Mouse (Mus musculus) megakaryocyte, embryonic 14.5 days (primary cell): ENCODE measurements around the gene Slc12a5. TPM values are rescaled to one million over a fixed set of nuclear protein-coding genes. Genes with fewer than 3 reads are reported as not detected.

Source experiments
- H3K27me3 ChIP-seq: replicated peaks from 2 replicates; pipeline ENCODE3; 2012; ENCODE audit warnings: inconsistent platforms
- H3K36me3 ChIP-seq: replicated peaks from 2 replicates; pipeline ENCODE3; 2012; ENCODE audit warnings: low read length, inconsistent platforms, mixed read lengths
- H3K4me1 ChIP-seq: 2 replicates; pipeline ENCODE4 v1.6.1; 2012; ENCODE audit warnings: inconsistent platforms
- H3K4me3 ChIP-seq: replicated peaks from 2 replicates; pipeline ENCODE3; 2012; ENCODE audit warnings: moderate library complexity, mild to moderate bottlenecking, inconsistent platforms
- H3K9me3 ChIP-seq: 2 replicates; pipeline ENCODE4 v1.6.1; 2012; ENCODE audit warnings: inconsistent platforms
- FLI1 ChIP-seq: IDR thresholded peaks from 2 replicates; pipeline ENCODE4 v1.6.1; 2012; ENCODE audit warnings: low read length, inconsistent platforms, mixed read lengths
- GATA1 ChIP-seq: IDR thresholded peaks from 3 replicates; pipeline ENCODE4 v1.6.1; 2012; ENCODE audit warnings: mixed read lengths, low read length, inconsistent platforms, borderline replicate concordance
- polyA plus RNA-seq: library from polyadenylated mRNA; stranded (reverse); fragments of >175 nt; gene quantifications from 2 replicates; pipeline ENCODE4 v1.2.3, GENCODE M21; 2012; ENCODE audit warnings: low replicate concordance; ENCODE audit not compliant: insufficient read depth

Slc12a5 gene
- polyA plus RNA-seq, 1 experiment = 0.47 TPM

DNA sequence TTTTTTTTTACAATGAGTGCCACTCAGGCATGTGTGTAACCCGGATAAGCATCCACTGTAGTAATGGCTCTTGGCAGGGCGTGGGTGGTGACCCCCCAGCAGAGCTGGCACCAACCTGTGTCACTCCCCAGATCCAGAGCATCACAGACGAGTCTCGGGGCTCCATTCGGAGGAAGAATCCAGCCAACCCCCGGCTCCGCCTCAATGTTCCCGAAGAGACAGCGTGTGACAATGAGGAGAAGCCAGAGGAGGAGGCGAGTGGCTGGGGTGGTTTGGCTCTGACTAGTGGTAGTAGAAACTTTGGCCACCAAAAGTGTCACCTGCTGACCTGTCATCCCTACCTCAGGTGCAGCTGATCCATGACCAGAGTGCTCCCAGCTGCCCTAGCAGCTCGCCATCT is 35.4 kb downstream of the Slc12a5 start:
- H3K36me3 ChIP-seq = peaks cover 24% of the 10 kb centered on the region
- peaks cover 78% of the 10 kb centered on the region for H3K27me3 ChIP-seq

GRCm38 (mm10) chr2:164996848-164997720 is 36.5 kb downstream of the Slc12a5 start:
- peaks cover 35% of the 10 kb centered on the region for H3K36me3 ChIP-seq
- TF ChIP-seq FLI1 (no peak), GATA1 (no peak)
- no peak overlapping the region for H3K4me3 ChIP-seq
- H3K4me1 ChIP-seq = peaks cover 19% of the 10 kb centered on the region
- peaks cover 67% of the 10 kb centered on the region for H3K27me3 ChIP-seq
- H3K9me3 ChIP-seq = no peaks in the 10 kb centered on the region

More for the DNA sequence above, 35.4 kb downstream of the Slc12a5 start:
- TF ChIP-seq GATA1 = no peak
- TF ChIP-seq FLI1 = no peak
- Histone ChIP-seq H3K4me1 (peaks cover 22% of the 10 kb centered on the region), H3K4me3 (no peak overlapping the region), H3K9me3 (no peaks in the 10 kb centered on the region)

GRCm38 (mm10) chr2:164997721-164998428 is 37.3 kb downstream of the Slc12a5 start:
- peaks cover 19% of the 10 kb centered on the region for H3K4me1 ChIP-seq
- peaks cover 59% of the 10 kb centered on the region for H3K27me3 ChIP-seq
- H3K4me3 ChIP-seq = peak overlapping the region; percentile 23
- no peak for TF ChIP-seq FLI1
- TF ChIP-seq GATA1 = no peak
- peaks cover 43% of the 10 kb centered on the region for H3K36me3 ChIP-seq
- H3K9me3 ChIP-seq = no peaks in the 10 kb centered on the region

GRCm38 (mm10) chr2:165001958-165002357 is 41.4 kb downstream of the Slc12a5 start:
- Histone ChIP-seq H3K36me3 (peaks cover 84% of the 10 kb centered on the region), H3K4me1 (peaks cover 18% of the 10 kb centered on the region), H3K9me3 (no peaks in the 10 kb centered on the region), H3K27me3 (peaks cover 23% of the 10 kb centered on the region), H3K4me3 (no peak overlapping the region)
- no peak for TF ChIP-seq GATA1
- no peak for TF ChIP-seq FLI1

GRCm38 (mm10) chr2:165003108-165003507 is 42.5 kb downstream of the Slc12a5 start:
- TF ChIP-seq FLI1 (no peak), GATA1 (no peak)
- Histone ChIP-seq H3K36me3 (peaks cover 96% of the 10 kb centered on the region), H3K4me1 (peaks cover 8% of the 10 kb centered on the region), H3K27me3 (peaks cover 12% of the 10 kb centered on the region), H3K9me3 (no peaks in the 10 kb centered on the region), H3K4me3 (no peak overlapping the region)

GRCm38 (mm10) chr2:165004237-165004636 is 43.6 kb downstream of the Slc12a5 start:
- TF ChIP-seq FLI1 (no peak), GATA1 (no peak)
- H3K4me3 ChIP-seq = no peak overlapping the region
- H3K9me3 ChIP-seq = no peaks in the 10 kb centered on the region
- H3K36me3 ChIP-seq = peaks cover 100% of the 10 kb centered on the region
- peaks cover 2% of the 10 kb centered on the region for H3K27me3 ChIP-seq
- no peaks in the 10 kb centered on the region for H3K4me1 ChIP-seq

DNA sequence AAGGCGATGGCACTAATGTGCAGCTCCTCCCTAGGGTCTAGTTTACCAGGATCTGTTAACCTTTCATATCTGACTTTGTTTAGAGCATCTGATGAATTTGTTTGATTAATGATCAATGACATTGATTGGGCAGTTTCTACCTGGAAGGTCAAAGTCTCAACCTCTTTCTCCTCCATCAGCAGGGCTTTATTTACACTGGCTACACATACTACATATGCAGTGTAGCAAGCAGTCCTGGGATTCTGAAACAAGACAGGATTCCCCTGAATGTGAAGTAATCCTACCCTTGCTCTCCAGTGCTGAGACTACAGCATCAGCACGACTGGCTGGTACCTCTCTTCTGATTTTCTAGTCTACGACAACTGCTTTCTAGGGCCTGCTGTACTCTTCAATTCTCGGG is 46.2 kb downstream of the Slc12a5 start:
- Histone ChIP-seq H3K27me3 (no peaks in the 10 kb centered on the region), H3K4me3 (no peak overlapping the region), H3K9me3 (no peaks in the 10 kb centered on the region), H3K4me1 (no peaks in the 10 kb centered on the region), H3K36me3 (peaks cover 99% of the 10 kb centered on the region)
- no peak for TF ChIP-seq FLI1
- TF ChIP-seq GATA1 = no peak

DNA sequence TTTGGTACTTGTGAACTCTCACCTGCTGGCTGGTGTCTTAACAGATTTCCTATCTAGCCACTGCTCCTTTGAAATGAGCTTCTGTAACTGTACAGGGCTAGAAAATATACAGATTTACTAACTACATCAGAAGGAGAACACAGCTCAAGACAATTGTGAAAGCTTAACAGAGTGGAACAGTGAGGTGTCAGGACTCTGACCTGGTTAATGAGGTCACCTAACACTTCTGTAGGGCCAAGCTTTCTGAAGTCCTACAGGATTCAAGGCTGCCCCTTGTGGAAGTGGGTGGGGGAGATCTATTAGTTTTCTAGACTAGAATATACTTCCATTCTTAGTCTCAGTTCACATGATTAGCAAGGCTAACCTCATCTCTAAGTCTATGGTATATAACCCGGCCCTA is 47.4 kb downstream of the Slc12a5 start:
- H3K4me1 ChIP-seq = no peaks in the 10 kb centered on the region
- TF ChIP-seq GATA1 (no peak), FLI1 (no peak)
- peaks cover 98% of the 10 kb centered on the region for H3K36me3 ChIP-seq
- no peak overlapping the region for H3K4me3 ChIP-seq
- H3K27me3 ChIP-seq = no peaks in the 10 kb centered on the region
- no peaks in the 10 kb centered on the region for H3K9me3 ChIP-seq

- Histone ChIP-seq H3K27me3 (no peaks in the 10 kb centered on the region), H3K4me3 (no peak overlapping the region), H3K36me3 (peaks cover 91% of the 10 kb centered on the region), H3K4me1 (no peaks in the 10 kb centered on the region), H3K9me3 (no peaks in the 10 kb centered on the region)
- no peak for TF ChIP-seq GATA1
- no peak for TF ChIP-seq FLI1
These were observed 48.6 kb downstream of the Slc12a5 start for GRCm38 (mm10) chr2:165009161-165009560.

GRCm38 (mm10) chr2:165009581-165009980 is 49.0 kb downstream of the Slc12a5 start:
- no peaks in the 10 kb centered on the region for H3K9me3 ChIP-seq
- H3K27me3 ChIP-seq = no peaks in the 10 kb centered on the region
- no peak overlapping the region for H3K4me3 ChIP-seq
- H3K4me1 ChIP-seq = peaks cover 4% of the 10 kb centered on the region
- TF ChIP-seq FLI1 (no peak), GATA1 (no peak)
- H3K36me3 ChIP-seq = peaks cover 89% of the 10 kb centered on the region
